Mouse (Mus musculus): ENCODE measurements around the gene Dip2a. TPM values are rescaled to one million over a fixed set of nuclear protein-coding genes. Genes with fewer than 3 reads are reported as not detected.

Gene Dip2a
- 12.8 and 15.0 TPM in 2 replicates for polyA plus RNA-seq (2012; rRNA removed)

DNA sequence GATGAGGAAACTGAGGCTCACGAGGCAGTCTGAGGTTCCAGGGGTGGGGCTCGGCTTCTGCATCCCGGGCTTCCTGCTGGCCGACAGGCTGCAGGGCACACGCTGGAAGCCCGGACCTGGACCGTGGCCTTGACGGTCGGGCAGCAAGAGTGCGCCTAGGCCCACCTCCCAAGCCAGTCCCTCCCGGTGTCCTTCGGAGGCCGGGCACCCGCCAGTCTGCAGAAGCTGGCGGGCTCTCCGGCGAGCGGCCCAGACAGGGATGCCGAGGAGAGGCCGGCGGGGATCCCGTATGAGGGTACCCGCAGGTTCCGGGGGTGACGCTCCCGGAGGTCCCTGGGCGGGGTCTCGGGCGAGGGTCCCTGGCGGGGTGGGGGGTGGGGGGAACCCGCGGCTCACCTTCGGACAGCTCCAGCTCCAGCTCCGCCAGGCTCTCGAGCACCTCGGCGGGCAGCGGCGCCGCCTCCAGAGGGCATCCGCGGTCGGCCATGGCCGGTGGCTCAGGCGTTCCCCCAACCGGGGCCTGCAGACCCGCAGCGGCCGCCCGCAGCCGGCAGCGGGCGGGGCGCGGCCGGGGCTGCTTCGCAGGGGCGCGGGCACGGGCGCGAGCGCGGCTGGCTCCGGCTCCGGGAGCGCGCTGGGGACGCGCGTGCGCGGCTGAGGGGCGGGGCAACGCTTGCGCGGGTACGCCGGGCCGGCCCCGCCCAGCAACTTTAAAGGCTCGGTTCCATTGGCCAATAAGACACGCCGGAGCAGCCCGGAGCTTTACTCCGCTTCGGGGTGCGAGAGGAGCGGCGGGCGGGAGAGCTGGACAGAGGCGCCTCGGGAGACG lies at the start of gene Dip2a:
Gene Dip2a, minus strand, starts transcription at position 581 of the 829 bp plus-strand sequence.
- peak; percentile 89 for DNase-seq (ENCODE audit: low spot score)

DNA sequence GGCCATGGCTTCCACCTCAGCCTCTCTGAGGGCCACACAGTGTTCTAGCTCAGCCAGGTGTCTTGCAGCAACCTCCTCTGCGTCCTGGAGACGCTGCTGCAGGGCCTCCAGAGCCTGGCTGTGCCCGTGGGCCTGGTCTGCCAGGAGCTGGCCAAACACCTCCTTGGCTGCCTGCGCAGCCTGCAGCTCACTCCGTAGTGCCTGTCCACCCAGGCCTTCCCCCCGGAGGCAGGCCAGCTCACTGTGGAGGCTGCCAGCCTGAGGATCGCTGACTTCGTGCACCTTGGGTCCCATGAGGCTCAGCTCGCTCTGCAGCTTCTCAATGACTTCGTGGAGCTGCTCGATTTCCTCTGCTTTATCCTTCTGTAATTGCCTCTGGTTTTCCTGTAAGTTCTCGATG lies 47.5 kb upstream of the Dip2a start:
- DNase-seq (ENCODE audit: low spot score), result no peak

DNA sequence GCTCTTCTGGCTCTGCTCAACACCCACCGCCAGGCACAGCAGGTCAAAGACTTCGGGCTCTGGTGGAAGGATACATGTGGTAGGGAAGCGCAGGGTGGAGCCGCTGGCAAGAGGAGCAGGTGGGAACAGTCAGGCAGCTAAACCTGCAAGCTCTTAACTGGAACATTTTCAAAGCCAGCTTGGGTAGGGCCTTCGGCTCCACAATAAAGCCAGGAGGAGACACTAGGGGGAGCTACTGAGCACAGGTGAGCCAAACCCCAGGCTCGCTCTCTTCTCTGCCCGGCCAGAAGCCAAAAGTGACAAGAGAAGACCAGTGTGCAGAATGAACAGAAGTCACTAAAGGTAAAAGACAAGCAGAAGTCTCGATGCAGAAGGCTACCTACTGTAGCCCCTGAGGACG lies 46.7 kb upstream of the Dip2a start:
- DNase-seq (ENCODE audit: low spot score), result no peak

DNA sequence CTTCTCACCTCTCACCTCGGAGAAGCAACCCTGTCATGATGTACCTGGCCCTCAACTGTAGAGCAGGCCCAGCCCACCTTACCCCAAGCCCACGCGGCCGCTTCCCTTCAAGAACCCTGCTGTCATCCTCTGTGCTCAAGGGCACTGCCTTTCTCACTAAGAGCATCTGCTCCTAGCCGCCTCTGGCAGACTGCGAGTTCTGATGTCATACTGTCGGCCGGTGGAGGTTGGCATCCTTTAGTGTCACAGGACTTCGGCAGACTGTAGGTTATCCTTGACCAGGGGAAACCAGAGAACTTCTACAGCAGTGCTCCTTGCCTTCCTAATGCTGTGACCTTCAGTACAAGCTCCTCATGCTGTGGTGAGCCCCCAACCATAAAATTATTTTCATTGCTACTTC lies 46.1 kb upstream of the Dip2a start:
- DNase-seq (ENCODE audit: low spot score), result no peak

DNA sequence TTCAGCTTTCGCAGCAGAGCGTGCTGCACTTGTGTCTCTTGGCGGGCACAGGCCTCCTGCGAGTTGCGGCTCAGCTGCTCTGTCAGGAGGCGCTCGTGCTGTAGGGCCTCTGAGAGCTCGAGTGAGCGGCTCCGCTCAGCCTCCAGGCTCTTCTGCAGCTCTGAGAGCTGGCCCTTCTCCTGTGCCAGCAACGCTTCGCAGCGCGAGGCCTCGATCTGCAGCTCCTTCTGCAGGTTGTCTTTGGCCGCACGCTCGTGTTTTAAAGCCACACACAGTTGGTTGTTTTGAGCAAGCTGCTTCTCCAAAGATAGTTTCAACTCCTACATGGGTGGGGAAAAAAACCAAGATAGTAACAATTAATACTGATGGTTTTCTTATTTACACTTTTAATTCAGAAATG lies 29.9 kb upstream of the Dip2a start:
- DNase-seq (ENCODE audit: low spot score), result no peak

DNA sequence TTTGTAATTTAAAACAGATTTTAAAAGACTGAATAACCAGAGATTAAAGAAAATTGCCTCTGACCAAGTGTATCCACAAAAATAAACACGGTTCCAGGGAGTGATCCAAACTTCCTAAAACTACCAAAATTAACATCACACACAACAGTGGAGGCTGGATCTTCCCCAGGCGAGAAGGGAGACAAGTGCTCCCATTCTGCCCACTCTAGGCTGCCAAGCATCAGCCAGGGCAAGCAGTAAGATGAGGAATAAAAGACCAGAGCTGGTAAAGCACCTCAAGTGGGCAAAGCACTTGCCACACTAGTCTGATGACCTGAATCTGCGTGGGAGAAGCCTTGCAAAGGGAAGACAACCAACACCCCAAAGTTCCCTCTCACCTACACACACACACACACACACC lies 26.6 kb upstream of the Dip2a start:
- no peak for DNase-seq (ENCODE audit: low spot score)

DNA sequence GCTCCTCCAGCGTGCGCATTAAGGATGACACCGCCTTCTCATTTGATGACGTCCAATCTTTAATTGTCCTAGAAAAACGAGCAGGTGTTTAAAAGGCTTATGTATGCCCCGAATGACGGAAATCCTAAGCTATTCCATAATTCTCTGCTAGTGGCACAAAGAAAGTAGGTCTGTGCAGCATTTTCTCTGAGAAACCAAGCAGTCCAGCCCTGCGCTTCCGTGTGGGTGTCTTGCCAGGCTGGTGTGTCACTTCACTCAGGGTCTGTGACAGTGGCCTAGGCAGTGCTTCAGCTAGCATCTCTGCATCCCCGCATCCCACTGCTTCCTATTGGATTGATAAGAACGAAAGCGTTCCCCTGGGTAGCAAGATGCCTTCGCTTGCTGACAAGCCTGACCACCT lies 23.7 kb upstream of the Dip2a start:
- no peak for DNase-seq (ENCODE audit: low spot score)

- no peak for DNase-seq (ENCODE audit: low spot score)
These were observed 18.1 kb upstream of the Dip2a start for GRCm38 (mm10) chr10:76363233-76363632.

- DNase-seq (ENCODE audit: low spot score), result no peak
These were observed 13.4 kb upstream of the Dip2a start for GRCm38 (mm10) chr10:76358468-76358867.

DNA sequence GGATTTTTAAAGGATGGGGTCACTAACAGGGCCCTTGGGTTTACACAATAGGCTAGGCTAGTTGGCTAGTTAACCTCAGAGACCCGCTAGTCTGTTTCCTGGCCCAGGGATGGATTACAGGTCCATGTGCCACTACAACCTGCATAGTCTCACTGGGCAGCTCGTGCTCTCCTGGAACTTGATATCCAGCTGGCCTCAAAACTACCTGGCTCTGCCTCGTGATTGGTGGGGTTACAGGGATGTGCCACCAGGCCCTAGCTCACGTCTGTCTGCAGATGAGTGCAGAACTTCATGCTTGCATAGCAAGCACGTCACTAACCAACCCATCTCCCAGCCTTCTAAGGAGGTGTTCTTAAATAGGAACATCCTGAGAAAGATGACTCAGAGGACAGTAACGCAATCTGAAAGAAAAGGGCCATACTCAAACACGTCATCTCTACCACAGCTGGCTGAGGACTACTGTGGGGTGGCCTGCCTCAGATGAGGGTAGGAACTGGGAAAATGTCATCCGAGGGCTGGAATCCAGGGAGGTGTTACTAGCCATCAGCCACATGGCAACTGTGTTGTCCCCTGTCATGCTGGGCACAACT lies 12.3 kb upstream of the Dip2a start:
- DNase-seq (ENCODE audit: low spot score), result no peak

DNA sequence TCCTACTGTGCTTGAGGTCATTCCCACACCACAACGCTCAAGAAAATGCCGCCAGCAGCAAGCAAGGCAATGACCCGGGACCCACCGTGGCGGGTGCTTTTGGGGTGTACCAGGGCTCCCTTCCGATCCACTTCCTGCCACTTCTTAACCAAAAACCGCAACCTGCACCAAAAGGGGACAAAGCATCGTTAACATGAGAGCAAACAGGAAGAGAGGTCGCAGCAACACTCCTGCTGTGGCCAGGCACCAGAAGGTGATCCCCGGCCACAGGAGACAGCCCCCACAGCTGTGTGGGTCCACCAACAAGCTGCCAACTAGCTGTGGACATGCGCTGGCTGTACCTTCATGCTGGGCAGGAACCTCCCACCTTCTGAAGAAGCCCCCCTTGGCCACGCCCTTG lies 9.9 kb upstream of the Dip2a start:
- DNase-seq (ENCODE audit: low spot score), result no peak

DNA sequence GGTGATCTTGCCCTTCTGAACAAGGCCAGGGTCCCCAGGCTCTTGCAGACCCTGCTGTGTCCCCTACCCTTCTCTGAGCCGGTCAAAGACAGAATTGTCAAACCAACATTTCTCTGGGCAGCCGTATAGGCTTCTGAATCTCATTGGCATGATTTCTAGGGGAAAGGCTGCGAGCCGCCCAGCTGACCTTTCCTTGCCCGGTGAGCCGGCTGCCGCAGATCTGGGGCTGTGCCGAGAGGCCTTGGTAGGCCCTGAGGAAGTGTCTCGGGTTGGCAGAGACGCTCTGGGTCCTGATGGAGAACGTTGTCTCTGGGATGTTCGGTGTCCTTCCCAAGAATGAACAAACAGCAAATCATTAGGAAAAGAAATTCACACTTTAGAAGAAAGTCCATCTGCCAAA lies 8.9 kb upstream of the Dip2a start:
- no peak for DNase-seq (ENCODE audit: low spot score)

GRCm38 (mm10) chr10:76351953-76352352 lies 6.9 kb upstream of the Dip2a start:
- DNase-seq (ENCODE audit: low spot score), result no peak

GRCm38 (mm10) chr10:76346589-76346988 lies 1.5 kb upstream of the Dip2a start:
- DNase-seq (ENCODE audit: low spot score), result no peak

DNA sequence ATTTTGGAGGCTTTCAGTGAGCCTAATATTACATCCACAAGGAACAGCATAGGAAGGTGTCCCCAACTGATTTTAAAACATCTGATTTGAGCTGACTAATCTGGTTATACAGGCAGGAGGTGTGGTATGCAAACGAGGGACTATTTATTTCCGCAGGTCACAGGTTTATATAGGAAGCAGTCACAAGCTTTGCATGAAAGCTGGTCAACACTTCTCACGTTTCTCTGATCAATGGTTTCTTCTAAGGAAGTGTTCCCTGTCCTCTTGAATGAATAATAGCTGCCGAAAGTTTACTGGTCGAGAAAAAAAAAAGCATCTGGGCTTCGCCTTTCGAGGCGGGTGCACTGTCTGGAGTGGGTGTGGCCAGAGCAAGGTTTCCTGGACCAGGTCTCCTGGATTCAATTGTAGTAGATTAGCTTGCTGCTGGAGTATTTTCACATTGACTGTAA lies 976 bp upstream of the Dip2a start:
- DNase-seq (ENCODE audit: low spot score), result no peak

DNA sequence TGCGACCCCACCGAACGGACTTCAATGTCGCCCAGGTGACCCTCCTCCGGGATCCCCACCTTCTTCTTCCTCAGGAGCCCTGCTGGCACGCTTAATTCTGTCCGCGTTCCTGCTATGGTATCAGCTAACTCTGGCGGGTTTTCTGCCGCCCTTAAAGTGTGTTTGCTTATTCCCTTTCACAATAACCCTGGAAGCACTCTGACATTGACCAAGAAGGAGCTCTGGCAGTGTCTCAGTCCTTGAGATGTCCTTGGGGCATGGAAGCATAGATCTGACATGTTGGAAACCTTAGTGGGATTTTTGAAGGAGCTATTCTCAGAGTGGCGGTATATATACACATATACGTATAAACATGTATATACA lies 430 bp upstream of the Dip2a start:
- no peak for DNase-seq (ENCODE audit: low spot score)

DNA sequence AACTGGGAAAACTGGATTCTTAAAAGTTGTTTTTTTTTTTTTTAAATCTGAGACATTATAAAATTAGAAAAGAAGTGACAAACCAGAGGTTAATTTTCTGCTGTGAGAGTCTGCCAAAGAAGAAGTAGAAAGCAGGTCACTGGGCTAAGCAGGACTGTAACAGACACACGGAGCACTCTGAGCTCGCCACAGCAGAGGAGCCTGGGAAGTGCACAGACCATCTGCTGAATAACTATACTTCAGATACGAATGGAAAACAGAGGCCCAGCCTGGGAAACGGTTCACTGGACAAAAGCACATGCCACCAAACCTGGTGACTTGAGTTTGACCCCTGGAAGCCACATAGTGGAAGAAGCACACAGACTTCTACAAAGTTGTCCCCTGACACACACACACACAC lies 10.7 kb downstream of the Dip2a start:
- DNase-seq (ENCODE audit: low spot score), result no peak

DNA sequence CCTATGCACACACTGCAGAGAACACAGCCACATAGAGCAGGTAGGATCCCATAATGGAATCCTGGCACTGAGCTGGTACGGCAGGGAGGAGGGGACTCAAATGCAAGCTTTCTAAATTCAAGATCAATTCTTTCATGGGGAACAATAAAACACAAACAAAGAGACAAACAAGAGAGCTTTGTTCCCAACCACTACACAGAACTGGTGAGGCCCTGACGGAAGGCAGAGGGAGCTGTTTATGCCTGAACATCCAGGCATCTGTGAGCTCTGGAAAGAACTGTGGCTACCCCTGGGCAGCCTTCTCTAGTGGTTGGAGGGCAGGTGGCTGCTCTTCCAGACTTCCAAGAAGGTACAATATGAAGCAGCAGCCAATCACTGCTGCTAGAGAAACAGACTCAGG lies 13.1 kb downstream of the Dip2a start:
- DNase-seq (ENCODE audit: low spot score), result no peak

GRCm38 (mm10) chr10:76329093-76329492 lies 16.0 kb downstream of the Dip2a start:
- no peak for DNase-seq (ENCODE audit: low spot score)

GRCm38 (mm10) chr10:76328574-76328973 lies 16.5 kb downstream of the Dip2a start:
- DNase-seq (ENCODE audit: low spot score), result no peak

DNA sequence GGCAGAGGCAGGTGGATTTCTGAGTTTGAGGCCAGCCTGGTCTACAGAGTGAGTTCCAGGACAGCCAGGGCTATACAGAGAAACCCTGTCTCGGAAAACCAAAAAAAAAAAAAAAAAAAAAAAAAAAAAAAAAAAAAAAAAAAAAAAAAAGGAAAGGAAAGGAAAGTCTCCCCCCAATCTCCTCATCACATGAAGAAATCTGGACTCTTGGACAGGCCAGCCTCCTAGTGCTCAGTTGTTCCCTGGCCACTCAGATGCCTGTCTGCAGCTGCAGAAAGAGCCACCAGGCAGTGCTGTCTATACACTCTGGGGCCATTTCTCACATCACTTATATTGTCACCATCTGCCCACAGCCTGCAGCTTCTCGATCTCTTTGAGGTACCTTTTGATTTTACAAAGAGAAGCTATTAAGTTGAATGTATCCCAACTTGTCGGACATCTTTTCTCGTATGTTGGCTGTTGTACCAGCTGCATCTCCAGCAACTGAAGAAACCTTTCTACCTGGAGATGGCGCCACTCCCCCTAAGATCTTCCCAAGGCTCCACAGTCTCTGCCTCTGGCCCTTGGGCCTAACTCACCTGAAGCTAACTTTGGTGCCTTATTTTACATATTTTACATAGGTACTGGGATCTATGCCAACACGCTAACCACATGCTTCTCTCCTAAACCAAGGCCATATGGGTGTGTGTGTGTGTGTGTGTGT lies 18.6 kb downstream of the Dip2a start:
- DNase-seq (ENCODE audit: low spot score), result no peak

DNA sequence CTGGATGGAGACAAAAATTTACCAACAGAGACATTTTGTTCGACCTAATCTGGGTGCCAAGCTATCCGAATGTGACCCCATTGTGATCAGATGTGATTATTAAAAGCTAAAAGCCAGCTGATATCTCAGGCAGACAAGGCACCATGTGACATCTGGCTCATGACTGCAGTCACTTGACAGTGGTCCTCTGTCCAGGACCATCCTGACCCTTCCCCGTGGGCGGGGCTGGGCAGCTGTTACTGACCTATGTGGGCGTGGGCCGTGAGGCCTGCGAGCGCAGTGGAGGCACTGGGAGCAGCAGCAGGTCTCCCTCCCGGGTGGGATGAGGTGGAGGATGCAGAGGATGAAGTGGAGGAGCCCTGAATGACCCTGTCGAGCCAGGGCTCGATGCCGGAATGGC lies 27.5 kb downstream of the Dip2a start:
- DNase-seq (ENCODE audit: low spot score), result no peak

DNA sequence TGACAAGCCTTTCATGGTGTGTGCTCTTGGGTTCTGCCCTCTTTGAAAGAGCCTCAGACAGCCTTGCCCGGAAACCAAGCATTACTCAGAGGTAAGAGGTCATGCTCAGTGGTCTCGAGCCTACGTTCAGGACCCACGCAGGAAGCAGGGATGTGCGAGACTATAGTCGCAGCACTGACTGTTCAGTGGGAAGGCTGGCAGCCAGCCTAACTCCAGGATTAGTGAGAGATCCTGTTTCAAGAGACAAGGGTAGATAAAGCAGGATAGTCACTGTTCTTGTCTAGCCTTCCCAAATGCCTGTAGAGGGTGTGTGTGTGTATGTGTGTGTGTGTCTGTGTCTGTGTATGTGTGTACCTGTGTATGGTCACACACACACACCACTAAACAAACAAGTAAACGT lies 28.9 kb downstream of the Dip2a start:
- DNase-seq (ENCODE audit: low spot score), result no peak
